Mouse (Mus musculus): ENCODE measurements around the gene Tfr2. TPM values are rescaled to one million over a fixed set of nuclear protein-coding genes. Genes with fewer than 3 reads are reported as not detected.

Gene Tfr2
- polyA plus RNA-seq, 1 experiment from 2014 or later, result 0.35 TPM

- Histone ChIP-seq H3K4me2 (no peak overlapping the region), H3K27me3 (no peaks in the 10 kb centered on the region), H3K27ac (no peak overlapping the region), H3K9ac (no peak overlapping the region), H3K4me3 (no peak overlapping the region), H3K36me3 (no peaks in the 10 kb centered on the region), H3K4me1 (peaks cover 4% of the 10 kb centered on the region; the same call in 1 of the 2 replicates), H3K9me3 (no peaks in the 10 kb centered on the region)
- ATAC-seq (ENCODE audit: insufficient number of reproducible peaks, insufficient read depth, low FRiP score, low TSS enrichment, low read depth), result no peak
- 91% methylated on average over 5 of the region's 5 CpGs for WGBS
Observed at GRCm38 (mm10) chr5:137566416-137566815, 3.2 kb upstream of the Tfr2 start.

DNA sequence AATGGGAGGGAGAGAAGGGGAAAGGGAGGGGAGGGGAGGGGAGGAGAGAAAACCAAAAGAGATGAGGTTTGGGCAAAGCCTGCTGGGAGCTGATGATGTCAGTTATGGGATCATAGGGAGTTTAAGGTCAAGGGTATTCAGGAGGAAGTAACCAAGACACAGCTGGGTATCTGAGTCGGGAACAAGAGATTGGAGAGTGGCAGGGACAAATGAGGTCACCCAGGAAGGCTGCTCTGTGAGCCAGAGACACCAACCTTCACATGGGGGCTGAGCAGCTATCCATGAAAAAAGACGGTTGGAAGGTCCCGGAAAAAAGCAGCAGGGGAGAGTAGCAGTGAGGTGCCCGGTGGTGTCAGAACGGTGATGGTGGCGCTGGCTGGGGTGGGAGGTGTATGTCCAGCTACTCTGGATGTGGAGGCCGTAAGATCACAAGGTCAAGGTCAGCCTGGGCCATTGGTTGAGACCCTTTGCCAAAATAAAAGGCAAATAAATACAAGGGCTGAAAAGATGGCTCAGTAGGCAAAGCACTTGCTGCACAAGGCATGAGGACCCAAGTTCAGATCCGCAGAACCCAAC lies 1.3 kb upstream of the Tfr2 start:
- H3K9me3 ChIP-seq, result no peaks in the 10 kb centered on the region
- WGBS, result 87% methylated on average over 8 of the region's 8 CpGs

DNA sequence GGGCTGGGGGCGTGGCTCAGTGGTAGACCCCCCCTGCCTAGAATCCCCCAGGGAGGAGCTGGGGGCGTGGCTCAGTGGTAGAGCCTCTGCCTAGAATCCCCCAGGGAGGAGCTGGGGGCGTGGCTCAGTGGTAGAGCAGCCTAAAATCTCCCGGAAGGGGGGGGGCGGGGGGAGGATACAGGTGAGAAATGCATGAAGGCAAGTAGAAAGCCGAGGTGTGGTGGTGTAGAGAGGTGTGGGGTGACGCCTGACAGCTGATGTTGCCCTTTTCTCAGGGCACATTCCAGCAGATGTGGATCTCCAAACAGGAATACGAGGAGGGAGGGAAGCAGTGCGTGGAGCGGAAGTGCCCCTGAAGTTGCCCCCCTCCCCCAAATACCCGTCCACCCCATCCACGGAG lies 609 bp upstream of the Tfr2 start:
- Histone ChIP-seq H3K4me3 (no peak overlapping the region), H3K9me3 (no peaks in the 10 kb centered on the region), H3K36me3 (no peaks in the 10 kb centered on the region), H3K9ac (no peak overlapping the region), H3K4me2 (no peak overlapping the region), H3K27ac (no peak overlapping the region), H3K4me1 (peaks cover 5% of the 10 kb centered on the region; the same call in 1 of the 2 replicates), H3K27me3 (peaks cover 5% of the 10 kb centered on the region)
- 70% methylated on average over 12 of the region's 12 CpGs for WGBS
- ATAC-seq (ENCODE audit: insufficient number of reproducible peaks, insufficient read depth, low FRiP score, low TSS enrichment, low read depth), result no peak

More for the DNA sequence above, 1.3 kb upstream of the Tfr2 start:
- H3K27me3 ChIP-seq, result no peaks in the 10 kb centered on the region
- H3K4me2 ChIP-seq, result no peak overlapping the region
- no peak overlapping the region for H3K27ac ChIP-seq
- no peaks in the 10 kb centered on the region for H3K36me3 ChIP-seq
- no peak overlapping the region for H3K4me3 ChIP-seq
- no peak overlapping the region for H3K9ac ChIP-seq
- H3K4me1 ChIP-seq, result peaks cover 4% of the 10 kb centered on the region; the same call in 1 of the 2 replicates
- no peak for ATAC-seq (ENCODE audit: insufficient number of reproducible peaks, insufficient read depth, low FRiP score, low TSS enrichment, low read depth)

DNA sequence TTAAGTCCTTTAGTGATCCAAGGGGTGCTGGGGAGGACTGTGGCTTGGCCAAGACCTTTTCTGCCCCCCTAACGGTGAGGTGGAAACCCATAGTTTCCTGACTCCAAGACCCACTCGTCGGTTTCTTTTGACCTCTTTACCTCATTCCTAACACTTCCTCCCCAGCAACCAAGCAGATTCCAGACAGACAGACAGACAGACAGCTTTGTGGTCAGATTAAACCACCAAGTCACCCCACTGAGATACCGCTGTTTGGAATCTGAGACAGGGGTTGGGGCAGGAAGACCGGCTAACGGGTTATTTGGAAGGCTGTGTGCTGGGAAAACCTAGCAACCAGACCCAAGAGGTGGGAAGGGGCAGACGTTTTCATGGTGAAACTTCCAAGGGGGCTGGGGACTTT lies 541 bp downstream of the Tfr2 start:
- Histone ChIP-seq H3K4me3 (no peak overlapping the region), H3K4me1 (peaks cover 12% of the 10 kb centered on the region; the same call in 1 of the 2 replicates), H3K36me3 (no peaks in the 10 kb centered on the region), H3K9me3 (no peaks in the 10 kb centered on the region), H3K27me3 (peaks cover 16% of the 10 kb centered on the region), H3K4me2 (peak overlapping the region; percentile 7; the same call in 1 of the 2 replicates), H3K27ac (no peak overlapping the region), H3K9ac (no peak overlapping the region)
- no peak for ATAC-seq (ENCODE audit: insufficient number of reproducible peaks, insufficient read depth, low FRiP score, low TSS enrichment, low read depth)
- 49% methylated on average over 7 of the region's 7 CpGs for WGBS

DNA sequence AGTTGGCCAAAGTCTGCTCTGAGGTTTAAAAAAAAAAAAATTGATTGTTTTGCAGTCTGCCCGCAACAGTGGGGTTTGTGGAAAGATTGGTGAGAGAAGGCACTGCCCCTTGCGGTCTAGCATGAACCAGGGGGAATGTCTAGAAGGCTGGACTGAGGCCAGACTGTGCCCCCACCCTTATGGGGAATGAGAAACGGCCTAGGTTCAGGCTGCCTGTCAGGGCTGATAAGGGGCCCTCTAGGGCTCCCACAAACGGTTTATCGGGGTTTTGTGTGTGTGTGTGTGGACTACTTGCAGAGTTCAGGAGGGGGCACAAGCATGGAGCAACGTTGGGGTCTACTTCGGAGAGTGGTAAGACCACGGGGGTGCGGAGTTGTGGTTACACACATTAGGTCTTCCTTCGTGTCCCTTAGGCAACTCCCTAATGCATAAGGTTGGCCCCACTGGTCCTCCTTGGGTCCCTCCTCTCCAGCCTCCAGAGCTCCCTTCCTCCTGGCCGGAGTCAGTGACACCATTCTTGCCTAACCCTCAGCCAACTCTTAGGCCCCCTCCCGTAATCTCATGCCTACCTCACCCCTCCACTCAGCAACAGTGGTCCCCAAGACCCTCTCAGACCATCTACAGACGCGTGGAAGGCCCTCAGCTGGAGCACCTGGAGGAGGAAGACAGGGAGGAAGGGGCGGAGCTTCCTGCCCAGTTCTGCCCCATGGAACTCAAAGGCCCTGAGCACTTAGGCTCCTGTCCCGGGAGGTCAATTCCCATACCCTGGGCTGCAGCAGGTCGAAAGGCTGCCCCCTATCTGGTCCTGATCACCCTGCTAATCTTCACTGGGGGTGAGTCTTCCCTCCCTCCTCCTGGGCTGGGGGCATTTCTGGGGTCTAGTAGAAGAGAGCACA lies 1.3 kb downstream of the Tfr2 start:
- Histone ChIP-seq H3K36me3 (no peaks in the 10 kb centered on the region), H3K27ac (no peak overlapping the region), H3K9ac (no peak overlapping the region), H3K4me2 (no peak overlapping the region; the same call in 1 of the 2 replicates), H3K27me3 (peaks cover 16% of the 10 kb centered on the region), H3K4me3 (no peak overlapping the region), H3K4me1 (peaks cover 12% of the 10 kb centered on the region; the same call in 1 of the 2 replicates), H3K9me3 (no peaks in the 10 kb centered on the region)
- 73% methylated on average over 17 of the region's 17 CpGs for WGBS
- ATAC-seq (ENCODE audit: insufficient number of reproducible peaks, insufficient read depth, low FRiP score, low TSS enrichment, low read depth), result no peak

GRCm38 (mm10) chr5:137574470-137574901 lies 4.8 kb downstream of the Tfr2 start:
- Histone ChIP-seq H3K27me3 (peaks cover 16% of the 10 kb centered on the region), H3K9ac (peak overlapping the region; percentile 60), H3K4me3 (peak overlapping the region; percentile 33), H3K9me3 (no peaks in the 10 kb centered on the region), H3K36me3 (no peaks in the 10 kb centered on the region), H3K4me1 (peaks cover 9% of the 10 kb centered on the region; the same call in 1 of the 2 replicates), H3K4me2 (peak overlapping the region; percentile 53), H3K27ac (no peak overlapping the region)
- WGBS, result 7% methylated on average over 27 of the region's 27 CpGs
- ATAC-seq (ENCODE audit: insufficient number of reproducible peaks, insufficient read depth, low FRiP score, low TSS enrichment, low read depth), result no peak

- no peaks in the 10 kb centered on the region for H3K9me3 ChIP-seq
- no peak overlapping the region for H3K4me2 ChIP-seq
- no peak for ATAC-seq (ENCODE audit: insufficient number of reproducible peaks, insufficient read depth, low FRiP score, low TSS enrichment, low read depth)
Observed at GRCm38 (mm10) chr5:137580246-137580645, 10.6 kb downstream of the Tfr2 start.

DNA sequence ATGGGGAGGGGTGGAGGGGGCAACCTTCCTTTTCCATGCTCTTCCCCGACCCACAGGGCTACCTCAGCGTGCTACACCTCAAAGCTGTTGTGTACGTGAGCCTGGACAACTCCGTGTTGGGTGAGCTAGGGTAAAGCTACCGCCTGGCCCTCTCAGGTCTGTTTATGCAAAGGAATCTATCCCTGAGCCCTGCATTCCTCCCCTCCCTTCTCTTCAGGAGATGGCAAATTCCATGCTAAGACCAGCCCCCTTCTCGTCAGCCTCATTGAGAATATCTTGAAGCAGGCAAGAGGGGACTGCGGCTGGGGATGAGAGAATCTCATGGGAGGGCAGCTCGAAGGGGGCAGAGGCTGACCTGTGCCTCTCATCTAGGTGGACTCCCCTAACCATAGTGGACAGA lies 13.1 kb downstream of the Tfr2 start:
- ATAC-seq (ENCODE audit: insufficient number of reproducible peaks, insufficient read depth, low FRiP score, low TSS enrichment, low read depth), result no peak
- 31% methylated on average over 8 of the region's 8 CpGs for WGBS
- Histone ChIP-seq H3K27ac (no peak overlapping the region), H3K9me3 (peaks cover 1% of the 10 kb centered on the region; the same call in 1 of the 2 replicates), H3K4me2 (peak overlapping the region; percentile 67), H3K36me3 (no peaks in the 10 kb centered on the region), H3K9ac (peak overlapping the region; percentile 62), H3K27me3 (peaks cover 9% of the 10 kb centered on the region), H3K4me3 (peak overlapping the region; percentile 44), H3K4me1 (peaks cover 16% of the 10 kb centered on the region)

More at GRCm38 (mm10) chr5:137580246-137580645, 10.6 kb downstream of the Tfr2 start:
- Histone ChIP-seq H3K27ac (no peak overlapping the region), H3K36me3 (no peaks in the 10 kb centered on the region), H3K9ac (no peak overlapping the region), H3K27me3 (peaks cover 9% of the 10 kb centered on the region), H3K4me1 (peaks cover 16% of the 10 kb centered on the region), H3K4me3 (no peak overlapping the region)
- WGBS, result 80% methylated on average over 6 of the region's 6 CpGs

DNA sequence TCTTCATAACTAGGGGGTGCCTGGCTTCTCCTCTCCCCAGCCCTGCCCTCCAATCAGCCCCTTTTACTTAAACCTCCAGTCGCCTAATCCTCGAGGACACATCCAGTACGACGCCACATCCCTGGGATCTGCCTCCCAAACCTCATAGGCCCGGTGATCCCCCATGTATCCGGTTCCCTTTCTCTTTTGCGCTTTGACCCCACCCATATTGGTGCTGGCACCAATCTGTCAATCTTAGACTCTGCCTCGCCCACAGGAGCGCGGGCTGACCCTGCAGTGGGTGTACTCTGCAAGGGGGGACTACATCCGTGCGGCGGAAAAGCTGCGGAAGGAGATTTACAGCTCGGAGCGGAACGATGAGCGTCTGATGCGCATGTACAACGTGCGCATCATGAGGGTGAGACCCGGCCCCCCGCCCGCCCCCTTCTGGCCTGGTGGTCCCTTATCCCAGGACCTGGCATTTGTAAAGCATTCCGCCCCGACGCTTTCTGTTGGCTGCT lies 14.1 kb downstream of the Tfr2 start:
- H3K9me3 ChIP-seq, result peaks cover 2% of the 10 kb centered on the region; the same call in 1 of the 2 replicates
- 14% methylated on average over 27 of the region's 27 CpGs for WGBS
- peaks cover 9% of the 10 kb centered on the region for H3K27me3 ChIP-seq
- H3K9ac ChIP-seq, result peak overlapping the region; percentile 62
- H3K27ac ChIP-seq, result peak overlapping the region; percentile 66
- peaks cover 16% of the 10 kb centered on the region for H3K4me1 ChIP-seq
- peak overlapping the region; percentile 44 for H3K4me3 ChIP-seq
- no peak for ATAC-seq (ENCODE audit: insufficient number of reproducible peaks, insufficient read depth, low FRiP score, low TSS enrichment, low read depth)
- H3K4me2 ChIP-seq, result peak overlapping the region; percentile 67
- no peaks in the 10 kb centered on the region for H3K36me3 ChIP-seq

- Histone ChIP-seq H3K36me3 (no peaks in the 10 kb centered on the region), H3K4me3 (no peak overlapping the region), H3K27me3 (peaks cover 9% of the 10 kb centered on the region), H3K4me2 (no peak overlapping the region), H3K9me3 (peaks cover 2% of the 10 kb centered on the region; the same call in 1 of the 2 replicates), H3K4me1 (peaks cover 16% of the 10 kb centered on the region), H3K27ac (no peak overlapping the region), H3K9ac (no peak overlapping the region)
- ATAC-seq (ENCODE audit: insufficient number of reproducible peaks, insufficient read depth, low FRiP score, low TSS enrichment, low read depth), result no peak
- 32% methylated on average over 8 of the region's 8 CpGs for WGBS
Observed at GRCm38 (mm10) chr5:137584976-137585375, 15.3 kb downstream of the Tfr2 start.

GRCm38 (mm10) chr5:137590507-137590906 lies 20.9 kb downstream of the Tfr2 start:
- WGBS, result 76% methylated on average over 5 of the region's 5 CpGs
- Histone ChIP-seq H3K27ac (no peak overlapping the region), H3K4me1 (no peaks in the 10 kb centered on the region), H3K9me3 (peaks cover 2% of the 10 kb centered on the region; the same call in 1 of the 2 replicates), H3K9ac (no peak overlapping the region), H3K36me3 (no peaks in the 10 kb centered on the region), H3K4me3 (no peak overlapping the region), H3K4me2 (no peak overlapping the region), H3K27me3 (no peaks in the 10 kb centered on the region)
- ATAC-seq (ENCODE audit: insufficient number of reproducible peaks, insufficient read depth, low FRiP score, low TSS enrichment, low read depth), result no peak
